Mouse (Mus musculus) neural tube, embryonic 10.5 days (tissue): ENCODE results near the gene C5ar2.

Experiments used
- DNase-seq: peaks from one replicate; pipeline ENCODE4 v3.0.0-alpha.2; 2017; ENCODE audit warnings: low spot score; ENCODE audit errors: extremely low spot score

C5ar2 gene

DNA sequence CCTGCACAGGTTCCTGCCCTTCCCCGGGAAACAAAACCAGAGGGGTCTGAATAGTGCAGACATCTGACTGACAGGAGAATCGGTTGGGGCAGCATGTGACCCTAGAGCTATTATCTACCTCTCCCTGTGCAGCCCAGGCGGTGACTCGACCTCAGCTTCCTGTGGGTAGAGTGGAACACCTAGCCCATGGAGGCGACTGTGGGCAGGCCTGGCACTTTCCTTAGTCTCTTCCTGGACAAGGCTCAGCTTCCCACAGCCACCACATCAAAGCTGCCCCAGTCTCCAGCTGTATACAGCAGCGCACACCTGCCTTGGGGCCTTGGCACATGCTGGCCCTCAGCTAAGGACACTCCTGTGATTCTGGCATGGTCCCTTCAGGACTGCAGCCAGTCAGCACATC is 42.8 kb downstream of the C5ar2 start:
- DNase-seq = no peak

DNA sequence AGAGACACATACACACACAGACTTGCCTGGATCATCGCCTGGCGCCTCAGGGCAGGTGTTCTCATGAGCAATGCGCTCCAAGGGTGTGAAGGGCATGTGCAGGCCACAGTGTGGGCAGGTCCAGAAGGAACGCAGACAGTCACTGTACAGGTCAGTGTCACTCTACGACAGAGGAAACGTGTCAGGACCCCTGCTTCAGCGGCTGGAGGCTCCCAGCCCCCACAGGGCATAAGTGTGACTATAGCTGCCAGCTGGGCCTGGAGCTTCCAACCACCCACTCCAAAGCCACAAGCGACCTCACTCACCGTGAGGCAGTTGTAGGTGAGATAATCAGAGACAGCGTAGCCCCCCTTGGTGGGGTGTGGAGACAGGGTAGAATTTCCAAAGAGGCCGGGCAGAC is 45.4 kb downstream of the C5ar2 start:
- no peak for DNase-seq

DNA sequence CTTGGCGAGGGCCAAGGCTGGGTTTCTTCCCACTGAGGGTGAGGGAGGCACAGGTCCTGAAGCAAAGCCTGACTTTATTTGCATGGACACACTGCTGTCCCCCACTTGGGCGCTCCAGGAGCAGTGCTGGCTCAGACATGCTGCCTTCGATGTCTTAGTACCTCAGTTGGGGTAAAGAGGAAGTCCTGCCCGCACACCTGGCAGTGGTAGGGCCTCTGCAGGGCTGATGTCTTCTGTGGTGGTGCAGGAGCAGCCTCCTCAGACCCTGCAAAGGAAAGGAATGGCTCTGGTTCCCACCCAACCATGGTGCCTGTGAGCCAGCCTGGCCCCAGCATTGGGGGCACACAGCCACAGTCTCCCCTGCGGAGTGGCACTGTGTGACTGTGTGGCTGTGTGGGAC is 46.8 kb downstream of the C5ar2 start:
- DNase-seq = no peak

DNA sequence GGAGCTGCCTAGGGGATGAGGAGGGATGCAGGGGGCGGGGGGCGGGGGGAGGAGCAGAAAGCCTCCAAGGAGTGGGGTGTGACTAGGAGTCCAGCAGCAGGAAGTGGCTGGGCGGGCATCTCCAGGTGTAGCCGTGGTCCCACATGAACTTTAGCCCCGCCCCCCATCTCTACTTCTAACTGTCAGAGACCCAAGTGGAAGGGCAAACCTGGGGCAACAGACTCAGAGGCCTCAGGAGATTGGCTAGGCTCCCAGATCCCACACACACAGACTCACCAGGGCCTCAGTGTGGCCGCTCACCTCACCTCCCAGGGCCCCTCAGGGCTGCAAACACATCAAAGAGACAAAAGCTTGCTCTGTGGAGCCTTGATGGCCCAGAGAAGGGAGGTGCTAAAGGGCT is 47.3 kb downstream of the C5ar2 start:
- DNase-seq = no peak

DNA sequence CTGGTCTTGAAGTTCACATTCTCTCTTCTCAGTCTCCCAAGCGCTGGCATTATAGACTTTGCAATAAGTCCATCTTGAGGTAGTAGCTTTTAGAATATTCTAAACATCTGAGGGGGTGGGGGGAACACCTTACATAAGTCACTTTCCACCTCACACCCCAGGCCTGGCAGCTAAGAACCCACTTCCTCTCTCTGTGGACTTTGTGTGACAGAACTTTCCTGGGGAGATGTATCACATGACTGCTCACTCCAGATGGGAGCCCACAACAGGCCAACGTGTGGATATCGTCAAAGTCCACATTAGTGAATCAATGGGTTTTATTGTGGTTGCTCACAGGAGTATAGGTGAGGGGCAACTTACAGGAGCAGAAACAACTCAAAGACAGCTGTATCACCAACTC is 50.3 kb downstream of the C5ar2 start:
- no peak for DNase-seq

DNA sequence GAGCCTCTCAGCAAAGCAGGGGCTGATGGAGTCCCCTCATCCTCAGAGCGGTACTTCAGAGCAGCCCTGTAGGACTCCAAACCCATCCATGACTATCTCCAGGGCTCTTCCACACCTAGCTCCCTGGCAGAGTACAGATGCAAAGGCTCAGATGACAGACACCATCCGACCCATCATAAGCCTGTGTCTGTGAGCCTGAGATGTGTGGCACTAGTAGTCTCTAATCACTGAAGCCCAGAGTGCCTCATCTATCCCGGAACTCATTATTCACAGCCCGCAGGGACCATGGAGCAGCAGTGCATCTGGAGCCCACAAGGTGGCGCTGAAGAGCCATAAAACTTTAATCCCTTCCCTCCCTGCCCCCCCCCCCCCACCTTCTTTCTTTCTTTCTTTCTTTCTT is 51.6 kb downstream of the C5ar2 start:
- peak; percentile 75 for DNase-seq

DNA sequence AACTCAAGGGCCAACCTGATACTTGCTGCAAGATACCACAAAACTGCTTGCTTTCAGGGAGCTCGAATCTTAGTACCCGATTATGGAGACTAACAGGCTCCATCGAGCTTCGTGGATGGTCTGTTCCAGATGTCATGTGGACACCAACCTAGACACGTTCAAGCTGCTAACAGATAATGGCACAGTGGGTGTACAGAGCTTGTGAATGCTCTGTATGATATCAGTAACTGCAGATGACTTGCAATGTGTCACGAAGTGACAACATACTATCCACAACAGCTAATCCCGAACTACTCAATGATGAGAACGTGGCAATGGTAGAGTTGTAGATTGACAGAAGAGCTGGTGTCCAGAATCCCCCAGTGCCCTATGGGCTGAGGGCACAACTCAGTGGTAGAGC is 56.5 kb downstream of the C5ar2 start:
- DNase-seq = no peak
